Mouse (Mus musculus) myocyte (in vitro differentiated cells): Measurements from ENCODE around the gene Arhgap31. TPM values are rescaled to one million over a fixed set of nuclear protein-coding genes. Genes with fewer than 3 reads are reported as not detected.

ENCODE experiments used
- H3K27me3 ChIP-seq: one replicate; pipeline ENCODE4 v1.6.1; 2011; ENCODE audit not compliant: control insufficient read depth, insufficient read depth, insufficient read length
- H3K36me3 ChIP-seq: one replicate; pipeline ENCODE4 v1.6.1; 2011; ENCODE audit not compliant: control insufficient read depth, insufficient read depth
- H3K4me2 ChIP-seq: one replicate; pipeline ENCODE4 v1.6.1; 2011; ENCODE audit warnings: low read depth, control low read depth
- H3K4me3 ChIP-seq: one replicate; pipeline ENCODE4 v1.5.1; 2011; ENCODE audit warnings: mild to moderate bottlenecking, control low read depth, moderate library complexity
- H3K79me2 ChIP-seq: one replicate; pipeline ENCODE4 v1.6.1; 2011; ENCODE audit not compliant: control insufficient read depth, insufficient read depth
- H3ac ChIP-seq: one replicate; pipeline ENCODE4 v1.6.1; 2011; ENCODE audit not compliant: control insufficient read depth, insufficient read length
- MAX ChIP-seq: IDR thresholded peaks from one replicate; pipeline ENCODE4 v1.6.1; 2011; ENCODE audit warnings: low read depth, mild to moderate bottlenecking, control low read depth
- MYOD1 ChIP-seq, 3 experiments: IDR thresholded peaks; one replicate each; pipeline ENCODE4 v1.6.1; 2011; ENCODE audit warnings: control low read depth in 2 of 3, low read depth in 2 of 3, mild to moderate bottlenecking in 2 of 3, moderate library complexity in 1 of 3; ENCODE audit not compliant: insufficient read length in 2 of 3, control insufficient read depth in 1 of 3
- POLR2A ChIP-seq: IDR thresholded peaks from one replicate; pipeline ENCODE4 v1.6.1; 2011; ENCODE audit warnings: low read depth, mild to moderate bottlenecking, control low read depth, moderate library complexity; ENCODE audit not compliant: insufficient read length
- POLR2AphosphoS2 ChIP-seq: IDR thresholded peaks from one replicate; pipeline ENCODE4 v1.6.1; 2011; ENCODE audit warnings: low read depth, control low read depth; ENCODE audit not compliant: insufficient read length
- USF1 ChIP-seq: IDR thresholded peaks from one replicate; pipeline ENCODE4 v1.6.1; 2011; ENCODE audit warnings: low read depth, mild to moderate bottlenecking, control low read depth, moderate library complexity
- polyA plus RNA-seq: library from polyadenylated mRNA; unstranded; fragments of >200 nt; fragmentation: generic; extraction: Trizol; gene quantifications from one replicate; pipeline ENCODE4 v1.2.1, GENCODE M21; 2012; ENCODE audit warnings: missing spikeins

Arhgap31 gene
- polyA plus RNA-seq, 1 experiment: 5.8 TPM

- Histone ChIP-seq H3ac (no peak within 1 kb of the TSS), H3K79me2 (peaks cover 6% of the 10 kb centered on the region), H3K27me3 (no peaks in the 10 kb centered on the region), H3K4me3 (peak within 1 kb of the TSS; percentile 45), H3K4me2 (peak within 1 kb of the TSS; percentile 95), H3K36me3 (peaks cover 4% of the 10 kb centered on the region)
- peak; percentile 76 for TF ChIP-seq POLR2AphosphoS2
- TF ChIP-seq MYOD1 (IDR thresholded peaks at IDR 0.05; ENCODE audit: control insufficient read depth in 1 of 3, insufficient read length in 2 of 3, low read depth in 2 of 3): peak in 1 of 3 experiments; percentile 9
- peak; percentile 86 for TF ChIP-seq USF1
- peak; percentile 81 for TF ChIP-seq POLR2A
- no peak for TF ChIP-seq MAX
These were observed 163.3 kb downstream of the Arhgap31 start, which contains the start of gene Poglut1 for GRCm38 (mm10) chr16:38549479-38550396. Gene Poglut1 (minus strand): TSS chr16:38550258.

Other genes with a start within 250 kb of the Arhgap31 start
- 41.4 TPM for gene Timmdc1, start 190.6 kb downstream of the Arhgap31 start, polyA plus RNA-seq
- gene Poglut1, start 163.0 kb downstream of the Arhgap31 start, polyA plus RNA-seq: 25.5 TPM
- gene Tmem39a, start 154.6 kb downstream of the Arhgap31 start, polyA plus RNA-seq: 36.8 TPM
- gene B4galt4, start 29.0 kb upstream of the Arhgap31 start, polyA plus RNA-seq: 6.6 TPM
- gene Upk1b, start 87.1 kb upstream of the Arhgap31 start, polyA plus RNA-seq: 0.44 TPM
- gene 4930435E12Rik, start 115.5 kb upstream of the Arhgap31 start, polyA plus RNA-seq: not detected
- gene Igsf11, start 179.4 kb upstream of the Arhgap31 start, polyA plus RNA-seq: 0.47 TPM